Mouse (Mus musculus): ENCODE measurements around the gene Fbxl8.

DNA sequence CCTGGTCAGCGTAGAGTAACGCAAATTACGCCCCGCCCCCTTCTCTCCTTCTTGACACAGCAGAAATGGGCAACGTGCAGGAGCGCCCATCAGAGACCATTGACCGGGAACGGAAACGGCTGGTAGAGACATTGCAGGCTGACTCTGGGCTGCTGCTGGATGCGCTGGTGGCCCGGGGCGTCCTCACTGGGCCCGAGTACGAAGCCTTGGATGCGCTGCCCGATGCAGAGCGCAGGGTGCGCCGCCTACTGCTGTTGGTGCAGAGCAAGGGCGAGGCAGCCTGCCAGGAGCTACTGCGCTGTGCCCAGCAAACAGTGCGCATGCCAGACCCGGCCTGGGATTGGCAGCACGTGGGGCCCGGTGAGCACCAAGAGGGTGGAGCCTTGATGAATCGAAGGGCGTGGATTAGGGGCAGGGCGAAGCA, 14.5 kb downstream of the Fbxl8 start:
- no peak for TF ChIP-seq GATA1 (IDR thresholded peaks at IDR 0.05; ENCODE audit: borderline replicate concordance, low read length)
- TF ChIP-seq FLI1 (IDR thresholded peaks at IDR 0.05; ENCODE audit: low read length) = no peak

Data from megakaryocyte, embryonic 14.5 days (primary cell).